Mouse (Mus musculus): Measurements from ENCODE around the gene Ankrd35. TPM values are rescaled to one million over a fixed set of nuclear protein-coding genes. Genes with fewer than 3 reads are reported as not detected.
A peak's percentile ranks its signal among the peaks of the same experiment; 100 is the strongest.

The Ankrd35 gene
- polyA plus RNA-seq, 1 experiment from 2014 or later: 0.57 TPM

GRCm38 (mm10) chr3:96727828-96728633 is 58.1 kb downstream of the Ankrd35 start:
- no peak for DNase-seq
- peak; percentile 36 for ATAC-seq (ENCODE audit: low FRiP score, low TSS enrichment)

GRCm38 (mm10) chr3:96728634-96729402 is 58.9 kb downstream of the Ankrd35 start:
- no peaks in the 10 kb centered on the region for H3K9me3 ChIP-seq (ENCODE audit: control insufficient read depth, low read length)
- H3K36me3 ChIP-seq (ENCODE audit: control insufficient read depth, insufficient read depth, low read length): 0 out of 2 replicates have a peak, but pooled peaks cover 6% of the 10 kb centered on the region
- no peak overlapping the region for H3K27ac ChIP-seq (replicated peaks; ENCODE audit: low read depth, low read length)
- peak overlapping the region; percentile 79 for H3K4me2 ChIP-seq (ENCODE audit: low read length)
- DNase-seq: no peak
- 39% methylated on average over 7 of the region's 7 CpGs for WGBS
- peak overlapping the region; percentile 86; the same call in 1 of the 2 replicates for H3K9ac ChIP-seq (replicated peaks; ENCODE audit: low read length)
- peaks cover 31% of the 10 kb centered on the region for H3K4me1 ChIP-seq (ENCODE audit: control insufficient read depth, insufficient read depth, low read length)
- H3K4me3 ChIP-seq (replicated peaks; ENCODE audit: low read depth, low read length): peak overlapping the region; percentile 90
- no peaks in the 10 kb centered on the region for H3K27me3 ChIP-seq (ENCODE audit: control insufficient read depth, insufficient read depth, low read length)
- ATAC-seq (ENCODE audit: low FRiP score, low TSS enrichment): no peak

More at GRCm38 (mm10) chr3:96727828-96728633, 58.1 kb downstream of the Ankrd35 start:
- no peaks in the 10 kb centered on the region for H3K9me3 ChIP-seq (ENCODE audit: control insufficient read depth, low read length)
- peaks cover 11% of the 10 kb centered on the region; the same call in 1 of the 2 replicates for H3K36me3 ChIP-seq (ENCODE audit: control insufficient read depth, insufficient read depth, low read length)
- H3K9ac ChIP-seq (replicated peaks; ENCODE audit: low read length): peak overlapping the region; percentile 86
- H3K27me3 ChIP-seq (ENCODE audit: control insufficient read depth, insufficient read depth, low read length): no peaks in the 10 kb centered on the region
- peak overlapping the region; percentile 90 for H3K4me3 ChIP-seq (replicated peaks; ENCODE audit: low read depth, low read length)
- H3K27ac ChIP-seq (replicated peaks; ENCODE audit: low read depth, low read length): peak overlapping the region; percentile 84
- peaks cover 31% of the 10 kb centered on the region for H3K4me1 ChIP-seq (ENCODE audit: control insufficient read depth, insufficient read depth, low read length)
- under 1% methylated on average over 42 of the region's 42 CpGs for WGBS
- peak overlapping the region; percentile 79 for H3K4me2 ChIP-seq (ENCODE audit: low read length)

- Histone ChIP-seq H3K27ac (replicated peaks; ENCODE audit: low read depth, low read length) (no peak overlapping the region), H3K9ac (replicated peaks; ENCODE audit: low read length) (no peak overlapping the region), H3K4me3 (replicated peaks; ENCODE audit: low read depth, low read length) (no peak overlapping the region), H3K4me1 (ENCODE audit: control insufficient read depth, insufficient read depth, low read length) (peaks cover 31% of the 10 kb centered on the region), H3K4me2 (ENCODE audit: low read length) (peak overlapping the region; percentile 79), H3K27me3 (ENCODE audit: control insufficient read depth, insufficient read depth, low read length) (no peaks in the 10 kb centered on the region), H3K36me3 (ENCODE audit: control insufficient read depth, insufficient read depth, low read length) (0 out of 2 replicates have a peak, but pooled peaks cover 4% of the 10 kb centered on the region), H3K9me3 (ENCODE audit: control insufficient read depth, low read length) (no peaks in the 10 kb centered on the region)
- ATAC-seq (ENCODE audit: low FRiP score, low TSS enrichment) (no peak), DNase-seq (no peak)
- 81% methylated on average over 3 of the region's 3 CpGs for WGBS
Observed at GRCm38 (mm10) chr3:96729403-96729784, 59.5 kb downstream of the Ankrd35 start.

GRCm38 (mm10) chr3:96730785-96731184 is 60.9 kb downstream of the Ankrd35 start:
- Histone ChIP-seq H3K4me2 (ENCODE audit: low read length) (no peak overlapping the region), H3K4me1 (ENCODE audit: control insufficient read depth, insufficient read depth, low read length) (peaks cover 31% of the 10 kb centered on the region), H3K27me3 (ENCODE audit: control insufficient read depth, insufficient read depth, low read length) (no peaks in the 10 kb centered on the region), H3K4me3 (replicated peaks; ENCODE audit: low read depth, low read length) (no peak overlapping the region), H3K9ac (replicated peaks; ENCODE audit: low read length) (no peak overlapping the region), H3K9me3 (ENCODE audit: control insufficient read depth, low read length) (no peaks in the 10 kb centered on the region), H3K27ac (replicated peaks; ENCODE audit: low read depth, low read length) (no peak overlapping the region), H3K36me3 (ENCODE audit: control insufficient read depth, insufficient read depth, low read length) (no peaks in the 10 kb centered on the region)
- DNase-seq (no peak), ATAC-seq (ENCODE audit: low FRiP score, low TSS enrichment) (no peak)
- 61% methylated on average over 5 of the region's 5 CpGs for WGBS

GRCm38 (mm10) chr3:96733984-96734383 is 64.1 kb downstream of the Ankrd35 start:
- Histone ChIP-seq H3K27ac (replicated peaks; ENCODE audit: low read depth, low read length) (no peak overlapping the region), H3K4me3 (replicated peaks; ENCODE audit: low read depth, low read length) (no peak overlapping the region), H3K36me3 (ENCODE audit: control insufficient read depth, insufficient read depth, low read length) (no peaks in the 10 kb centered on the region), H3K4me2 (ENCODE audit: low read length) (no peak overlapping the region), H3K4me1 (ENCODE audit: control insufficient read depth, insufficient read depth, low read length) (peaks cover 15% of the 10 kb centered on the region), H3K9ac (replicated peaks; ENCODE audit: low read length) (no peak overlapping the region), H3K27me3 (ENCODE audit: control insufficient read depth, insufficient read depth, low read length) (no peaks in the 10 kb centered on the region), H3K9me3 (ENCODE audit: control insufficient read depth, low read length) (no peaks in the 10 kb centered on the region)
- 100% methylated on average over 1 of the region's 1 CpGs for WGBS
- no peak for ATAC-seq (ENCODE audit: low FRiP score, low TSS enrichment)
- no peak for DNase-seq

GRCm38 (mm10) chr3:96735200-96735599 is 65.3 kb downstream of the Ankrd35 start:
- H3K27me3 ChIP-seq (ENCODE audit: control insufficient read depth, insufficient read depth, low read length): no peaks in the 10 kb centered on the region
- no peak overlapping the region for H3K4me2 ChIP-seq (ENCODE audit: low read length)
- no peak overlapping the region for H3K4me3 ChIP-seq (replicated peaks; ENCODE audit: low read depth, low read length)
- H3K9me3 ChIP-seq (ENCODE audit: control insufficient read depth, low read length): no peaks in the 10 kb centered on the region
- H3K4me1 ChIP-seq (ENCODE audit: control insufficient read depth, insufficient read depth, low read length): peaks cover 7% of the 10 kb centered on the region; the same call in 1 of the 2 replicates
- no peaks in the 10 kb centered on the region for H3K36me3 ChIP-seq (ENCODE audit: control insufficient read depth, insufficient read depth, low read length)
- no peak overlapping the region for H3K27ac ChIP-seq (replicated peaks; ENCODE audit: low read depth, low read length)
- WGBS: 83% methylated on average over 2 of the region's 2 CpGs
- DNase-seq: no peak
- no peak for ATAC-seq (ENCODE audit: low FRiP score, low TSS enrichment)
- H3K9ac ChIP-seq (replicated peaks; ENCODE audit: low read length): no peak overlapping the region

- H3K4me1 ChIP-seq (ENCODE audit: control insufficient read depth, insufficient read depth, low read length): no peaks in the 10 kb centered on the region
- no peak overlapping the region for H3K4me3 ChIP-seq (replicated peaks; ENCODE audit: low read depth, low read length)
- no peaks in the 10 kb centered on the region for H3K27me3 ChIP-seq (ENCODE audit: control insufficient read depth, insufficient read depth, low read length)
- H3K36me3 ChIP-seq (ENCODE audit: control insufficient read depth, insufficient read depth, low read length): no peaks in the 10 kb centered on the region
- no peaks in the 10 kb centered on the region for H3K9me3 ChIP-seq (ENCODE audit: control insufficient read depth, low read length)
- no peak overlapping the region for H3K27ac ChIP-seq (replicated peaks; ENCODE audit: low read depth, low read length)
- ATAC-seq (ENCODE audit: low FRiP score, low TSS enrichment): no peak
- H3K9ac ChIP-seq (replicated peaks; ENCODE audit: low read length): no peak overlapping the region
- no peak overlapping the region for H3K4me2 ChIP-seq (ENCODE audit: low read length)
- no peak for DNase-seq
- WGBS: 51% methylated on average over 1 of the region's 1 CpGs
Observed at GRCm38 (mm10) chr3:96737013-96737740, 67.2 kb downstream of the Ankrd35 start.

GRCm38 (mm10) chr3:96737995-96738394 is 68.1 kb downstream of the Ankrd35 start:
- WGBS: 95% methylated on average over 1 of the region's 1 CpGs
- no peaks in the 10 kb centered on the region for H3K27me3 ChIP-seq (ENCODE audit: control insufficient read depth, insufficient read depth, low read length)
- no peak overlapping the region for H3K4me2 ChIP-seq (ENCODE audit: low read length)
- no peaks in the 10 kb centered on the region for H3K4me1 ChIP-seq (ENCODE audit: control insufficient read depth, insufficient read depth, low read length)
- DNase-seq (peak; percentile 15), ATAC-seq (ENCODE audit: low FRiP score, low TSS enrichment) (no peak)
- H3K36me3 ChIP-seq (ENCODE audit: control insufficient read depth, insufficient read depth, low read length): no peaks in the 10 kb centered on the region
- no peak overlapping the region for H3K27ac ChIP-seq (replicated peaks; ENCODE audit: low read depth, low read length)
- H3K4me3 ChIP-seq (replicated peaks; ENCODE audit: low read depth, low read length): no peak overlapping the region
- no peaks in the 10 kb centered on the region for H3K9me3 ChIP-seq (ENCODE audit: control insufficient read depth, low read length)
- no peak overlapping the region for H3K9ac ChIP-seq (replicated peaks; ENCODE audit: low read length)
